ENCODE assay signal across 19 mouse cellular contexts in the genomic region with DNA sequence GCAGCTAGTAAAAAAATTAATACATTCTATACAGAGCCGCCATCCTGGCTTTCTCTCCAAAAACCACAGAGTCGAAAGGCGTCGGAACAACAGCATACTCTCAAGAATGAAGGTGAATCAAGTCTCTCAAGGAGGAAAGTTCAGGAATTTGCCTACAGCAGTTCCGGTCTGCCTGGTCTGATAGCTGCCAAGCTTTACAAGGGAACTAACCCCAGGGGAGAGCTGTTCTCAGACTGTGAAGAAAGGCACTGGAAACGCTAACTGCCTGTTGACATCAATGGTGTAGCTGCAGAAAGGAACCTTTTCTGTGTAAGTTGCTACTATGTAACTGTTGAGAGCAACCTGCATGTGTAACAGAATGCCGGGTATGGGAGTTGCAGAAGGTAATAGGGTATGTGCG. TPM values are rescaled to one million over a fixed set of nuclear protein-coding genes. Genes with fewer than 3 reads are reported as not detected.
DNase-seq lines count a peak whose midpoint lies in the region; ATAC-seq and TF ChIP-seq lines count a peak whose summit lies in the region.
"Had no signal": no experiment of that assay in that cellular context is flagged by ENCODE, and none has a peak within 500 bp of the region (broad histone marks: within the 10 kb centered on the region; RNA-seq: fewer than 3 reads in every experiment).

No protein-coding gene starts in this region.

- H3K9me3 ChIP-seq in limb, embryonic 12.5 days, result no peaks in the 10 kb centered on the region
- H3K9me3 ChIP-seq in limb, embryonic 10.5 days (replicated peaks), result no peaks in the 10 kb centered on the region
- H3K9me3 ChIP-seq: heart, embryonic 13.5 days had no signal

- no peaks in the 10 kb centered on the region; the same call in 1 of the 2 replicates for H3K4me1 ChIP-seq in heart, adult 2 months (ENCODE audit: control insufficient read depth, insufficient read depth, low read length)
- H3K4me1 ChIP-seq in limb, embryonic 12.5 days (replicated peaks), result peaks cover 35% of the 10 kb centered on the region
- peaks cover 28% of the 10 kb centered on the region for H3K4me1 ChIP-seq in limb, embryonic 10.5 days

- ATAC-seq in limb, embryonic 12.5 days (ENCODE audit: insufficient number of reproducible peaks, insufficient read depth, low FRiP score, low TSS enrichment, low read depth), result no peak
- ATAC-seq: forebrain, embryonic 14.5 days; liver, postnatal 0 days had no signal

- no peak overlapping the region for H3K4me3 ChIP-seq in heart, adult 2 months
- H3K4me3 ChIP-seq in limb, embryonic 12.5 days (replicated peaks), result no peak overlapping the region
- no peak overlapping the region for H3K4me3 ChIP-seq in limb, embryonic 10.5 days
- H3K4me3 ChIP-seq: heart, embryonic 13.5 days had no signal

- 63% methylated on average over 8 of the region's 8 CpGs for WGBS in heart, adult 2 months
- 55% methylated on average over 8 of the region's 8 CpGs for WGBS in limb, embryonic 12.5 days
- 83% methylated on average over 8 of the region's 8 CpGs for WGBS in limb, embryonic 10.5 days

- DNase-seq in heart, adult 11 months, result peak; percentile 31
- no peak for DNase-seq in heart, adult 2 months
- no peak for DNase-seq in limb, embryonic 10.5 days (ENCODE audit: low spot score)
- peak; percentile 20 for DNase-seq in brain, embryonic 14.5 days (ENCODE audit: low read depth)
- DNase-seq in mesoderm, embryonic 11.5 days (ENCODE audit: low read depth, low spot score), result peak; percentile 39
- DNase-seq in cerebellum, adult 11 months, result no peak
- DNase-seq: cerebellum, adult 18-20 months; cerebellum, postnatal 36 days; gastrocnemius, postnatal 36 days; heart, postnatal 4 days; liver; liver, postnatal 0 days; lung, postnatal 14 days; right cerebral cortex, postnatal 25 days; thymus, postnatal 4 days had no signal

- TF ChIP-seq CTCF in heart, adult 2 months (IDR thresholded peaks at IDR 0.05), result no peak
- TF ChIP-seq CTCF in brain, embryonic 14.5 days (IDR thresholded peaks at IDR 0.05; ENCODE audit: borderline replicate concordance, extremely low read depth, insufficient read depth, insufficient read length), result no peak

- TF ChIP-seq EP300 in heart, adult 2 months (IDR thresholded peaks at IDR 0.05; ENCODE audit: insufficient read depth, low read depth, low read length), result no peak

- H3K27me3 ChIP-seq in heart, adult 2 months (ENCODE audit: control insufficient read depth, insufficient read depth, low read length), result no peaks in the 10 kb centered on the region
- peaks cover under 1% of the 10 kb centered on the region; the same call in 1 of the 2 replicates for H3K27me3 ChIP-seq in limb, embryonic 12.5 days
- H3K27me3 ChIP-seq in limb, embryonic 10.5 days (ENCODE audit: low read depth, poor library complexity, severe bottlenecking), result no peaks in the 10 kb centered on the region
- H3K27me3 ChIP-seq: heart, embryonic 13.5 days had no signal

- H3K36me3 ChIP-seq in heart, adult 2 months (ENCODE audit: control insufficient read depth, insufficient read depth, low read length), result no peaks in the 10 kb centered on the region
- no peaks in the 10 kb centered on the region for H3K36me3 ChIP-seq in limb, embryonic 12.5 days
- H3K36me3 ChIP-seq in limb, embryonic 10.5 days, result no peaks in the 10 kb centered on the region
- H3K36me3 ChIP-seq: heart, embryonic 13.5 days had no signal

- intact Hi-C loops in heart, adult 2 months (cut with DNase I), result loop anchor here (10.0 kb wide), 1 partner anchor 1017 kb away; no protein-coding TSS in a partner anchor

- H3K27ac ChIP-seq in heart, adult 2 months, result no peak overlapping the region
- H3K27ac ChIP-seq in limb, embryonic 12.5 days, result peak overlapping the region; percentile 72; the same call in 1 of the 2 replicates
- H3K27ac ChIP-seq in limb, embryonic 10.5 days, result no peak overlapping the region
- H3K27ac ChIP-seq: heart, embryonic 13.5 days; stomach, postnatal 0 days had no signal

- no peak overlapping the region for H3K9ac ChIP-seq in heart, adult 2 months (ENCODE audit: low read depth, low read length)
- no peak overlapping the region for H3K9ac ChIP-seq in limb, embryonic 12.5 days (replicated peaks)
- H3K9ac ChIP-seq: heart, embryonic 13.5 days; liver, postnatal 0 days had no signal

- no peak overlapping the region for H3K4me2 ChIP-seq in limb, embryonic 12.5 days
- H3K4me2 ChIP-seq: heart, embryonic 13.5 days had no signal

- no peaks in the 10 kb centered on the region for H3K79me2 ChIP-seq in heart, adult 2 months (replicated peaks; ENCODE audit: control insufficient read depth, insufficient read depth, low read length)

- no peak for TF ChIP-seq POLR2A in heart, adult 2 months (IDR thresholded peaks at IDR 0.05; ENCODE audit: insufficient read depth, low read depth, low read length)
- TF ChIP-seq POLR2A in brain, embryonic 14.5 days (IDR thresholded peaks at IDR 0.05; ENCODE audit: borderline replicate concordance, extremely low read depth, insufficient read depth, insufficient read length, poor library complexity, severe bottlenecking), result no peak

RNA-seq across cellular contexts. Expression of a gene that starts 34.4 kb away (rescaled TPM):
- 100 to 1,000 TPM; 153 to 156 TPM for total RNA-seq in heart, adult 2 months (2021)
- 29.6 and 71.5 TPM in 2 replicates for polyA plus RNA-seq in heart, adult 2 months (2012; rRNA removed)
- polyA plus RNA-seq in limb, embryonic 12.5 days (2016; fragmentation: Nextera tagmentation; extraction: Ambion mirVana), result 67.4 and 71.1 TPM in 2 replicates
- 80.1 and 96.7 TPM in 2 replicates for polyA plus RNA-seq in limb, embryonic 10.5 days (2016; fragmentation: Nextera tagmentation; extraction: Ambion mirVana)
- polyA plus RNA-seq in brain, embryonic 14.5 days (2012; rRNA removed), result 41.3 and 42.7 TPM in 2 replicates

Comparison
In these comparisons a context has a peak if more than half of its experiments do, and no peak if none do; other contexts are left out.
1. DNase-seq: peak in heart, adult 11 months (single experiment), brain, embryonic 14.5 days (single experiment) and mesoderm, embryonic 11.5 days (single experiment); none in heart, adult 2 months (0 of 2), limb, embryonic 10.5 days (single experiment) and cerebellum, adult 11 months (single experiment).